Mouse (Mus musculus) kidney, adult 2 months (tissue): ENCODE results near the gene Cdh4. TPM values are rescaled to one million over a fixed set of nuclear protein-coding genes. Genes with fewer than 3 reads are reported as not detected.

Experiments used
- DNase-seq: peaks from one replicate; pipeline ENCODE4 v3.0.0; 2021
- H3K27ac ChIP-seq: fragments of 200-500 bp; 2 replicates; pipeline ENCODE4 v1.5.1; 2012; ENCODE audit warnings: low read depth, low read length, control low read depth, inconsistent platforms; ENCODE audit not compliant: insufficient read depth
- H3K27me3 ChIP-seq: fragments of 200-500 bp; replicated peaks from 2 replicates; pipeline ENCODE4 v1.6.1; 2012; ENCODE audit warnings: mild to moderate bottlenecking, moderate library complexity, low read length, inconsistent platforms; ENCODE audit not compliant: control insufficient read depth, insufficient read depth
- H3K36me3 ChIP-seq: fragments of 200-500 bp; 2 replicates; pipeline ENCODE4 v1.6.1; 2012; ENCODE audit warnings: mild to moderate bottlenecking, moderate library complexity, low read length, inconsistent platforms; ENCODE audit not compliant: control insufficient read depth, insufficient read depth
- H3K4me1 ChIP-seq: fragments of 200-500 bp; 2 replicates; pipeline ENCODE4 v1.6.1; 2011; ENCODE audit warnings: low read length; ENCODE audit not compliant: control insufficient read depth, insufficient read depth
- H3K4me3 ChIP-seq: fragments of 200-500 bp; 2 replicates; pipeline ENCODE4 v1.5.1; 2011; ENCODE audit warnings: mild to moderate bottlenecking, low read depth, low read length, control low read depth; ENCODE audit not compliant: insufficient read depth
- CTCF ChIP-seq: fragments of 200-500 bp; conservative IDR thresholded peaks from 2 replicates; pipeline ENCODE4 v1.5.1; 2011; ENCODE audit warnings: low read depth, mild to moderate bottlenecking, control low read depth, low read length, moderate library complexity, mixed read lengths; ENCODE audit not compliant: insufficient read depth, insufficient read length
- POLR2A ChIP-seq: fragments of 200-500 bp; IDR thresholded peaks from one replicate; pipeline ENCODE4 v1.6.1; 2011; ENCODE audit warnings: low read depth, low read length, control low read depth
- WGBS: fragments of 180-500 bp; shearing (Covaris S2); methylation state at CpG from one replicate; pipeline ENCODE4 v1.1.7; 2018; 5-methylcytosine and 5-hydroxymethylcytosine counted together
- polyA plus RNA-seq: library from polyadenylated mRNA; depleted of rRNA; stranded (reverse); fragments of >200 nt; gene quantifications from 2 replicates; pipeline ENCODE4 v1.2.3, GENCODE M21; 2012

The Cdh4 gene
- polyA plus RNA-seq, 1 experiment, result 1.2 TPM

DNA sequence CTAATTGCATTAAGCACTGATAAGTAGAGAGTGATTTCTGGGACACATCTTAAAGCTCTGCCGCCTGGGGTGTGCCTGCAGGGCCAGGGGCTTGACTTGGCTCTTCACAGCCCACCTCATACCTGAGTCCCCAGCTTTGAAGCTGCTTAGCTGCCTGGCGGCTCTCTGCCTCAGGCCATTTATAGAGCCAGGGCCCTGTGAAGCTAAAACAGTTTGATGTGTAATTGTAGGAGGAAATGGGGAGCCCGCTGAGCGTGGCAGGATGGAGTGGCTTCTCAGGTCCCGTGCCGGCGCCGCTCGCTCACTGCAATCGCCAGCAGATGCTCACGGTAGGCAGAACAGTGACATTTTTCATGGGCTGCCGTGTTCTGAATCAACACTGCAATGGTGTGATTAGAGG is 123.4 kb downstream of the Cdh4 start:
- Histone ChIP-seq H3K36me3 (no peaks in the 10 kb centered on the region), H3K4me3 (no peak overlapping the region)
- WGBS, result 21% methylated on average over 12 of the region's 12 CpGs

GRCm38 (mm10) chr2:179567886-179568285 is 125.7 kb downstream of the Cdh4 start:
- Histone ChIP-seq H3K36me3 (no peaks in the 10 kb centered on the region), H3K4me3 (no peak overlapping the region), H3K27ac (no peak overlapping the region), H3K4me1 (no peaks in the 10 kb centered on the region), H3K27me3 (no peaks in the 10 kb centered on the region)
- no peak for DNase-seq
- WGBS, result 94% methylated on average over 8 of the region's 8 CpGs
- TF ChIP-seq POLR2A (no peak), CTCF (no peak)

More for the DNA sequence above, 123.4 kb downstream of the Cdh4 start:
- no peak overlapping the region for H3K27ac ChIP-seq
- TF ChIP-seq POLR2A (no peak), CTCF (no peak)
- H3K27me3 ChIP-seq, result no peaks in the 10 kb centered on the region
- no peak for DNase-seq
- H3K4me1 ChIP-seq, result no peaks in the 10 kb centered on the region

DNA sequence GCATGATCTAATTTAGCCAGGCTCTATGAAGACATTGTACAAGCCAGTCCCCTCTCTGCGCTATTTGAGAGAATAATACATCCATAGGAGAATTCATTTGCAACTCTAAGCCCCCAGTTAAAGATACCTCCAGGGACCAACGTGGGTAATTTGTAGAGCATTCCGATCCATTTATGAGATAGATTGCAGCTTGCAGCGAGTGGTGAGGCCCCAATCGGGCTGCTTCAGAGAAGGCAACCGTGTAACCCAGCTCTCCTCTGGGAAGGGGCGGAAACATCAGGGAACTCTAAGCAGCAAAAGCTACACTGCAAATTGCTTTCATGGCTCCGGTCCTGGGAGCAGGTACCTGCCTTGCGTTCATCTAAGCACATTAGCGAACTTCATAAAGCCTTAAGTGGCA is 126.9 kb downstream of the Cdh4 start:
- WGBS, result 67% methylated on average over 10 of the region's 10 CpGs
- H3K4me1 ChIP-seq, result no peaks in the 10 kb centered on the region

GRCm38 (mm10) chr2:179571175-179571769 is 129.0 kb downstream of the Cdh4 start:
- Histone ChIP-seq H3K27me3 (no peaks in the 10 kb centered on the region), H3K4me3 (no peak overlapping the region), H3K4me1 (no peaks in the 10 kb centered on the region), H3K27ac (no peak overlapping the region), H3K36me3 (no peaks in the 10 kb centered on the region)
- TF ChIP-seq POLR2A (no peak), CTCF (no peak)
- WGBS, result 52% methylated on average over 6 of the region's 6 CpGs
- no peak for DNase-seq

More for the DNA sequence above, 126.9 kb downstream of the Cdh4 start:
- DNase-seq, result no peak
- Histone ChIP-seq H3K36me3 (no peaks in the 10 kb centered on the region), H3K4me3 (no peak overlapping the region), H3K27ac (no peak overlapping the region), H3K27me3 (no peaks in the 10 kb centered on the region)
- TF ChIP-seq CTCF (no peak), POLR2A (no peak)

GRCm38 (mm10) chr2:179573331-179573730 is 131.1 kb downstream of the Cdh4 start:
- H3K4me1 ChIP-seq, result no peaks in the 10 kb centered on the region
- H3K4me3 ChIP-seq, result no peak overlapping the region
- TF ChIP-seq POLR2A (no peak), CTCF (no peak)
- no peak overlapping the region for H3K27ac ChIP-seq
- H3K36me3 ChIP-seq, result no peaks in the 10 kb centered on the region
- 65% methylated on average over 11 of the region's 11 CpGs for WGBS
- DNase-seq, result no peak
- H3K27me3 ChIP-seq, result no peaks in the 10 kb centered on the region

DNA sequence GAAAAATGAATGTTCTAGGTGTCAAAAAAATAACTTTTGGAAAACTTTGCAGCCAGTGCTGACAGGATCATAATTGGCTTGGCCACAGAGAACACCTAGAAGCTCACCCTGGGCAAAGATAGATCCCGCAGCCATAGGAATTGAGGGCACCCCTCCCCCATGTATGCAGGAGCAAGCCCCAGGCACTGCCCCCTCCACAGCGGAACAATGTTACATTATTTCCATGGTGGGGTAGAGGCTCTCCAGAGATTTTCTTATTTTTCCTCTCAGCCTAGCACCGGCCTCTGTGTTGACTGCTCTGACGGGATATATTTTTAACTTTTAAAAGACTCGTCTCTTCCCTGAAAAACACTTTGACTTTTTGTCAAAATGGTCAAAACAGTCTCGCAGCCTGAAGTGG is 131.6 kb downstream of the Cdh4 start:
- Histone ChIP-seq H3K4me3 (no peak overlapping the region), H3K4me1 (no peaks in the 10 kb centered on the region), H3K27me3 (no peaks in the 10 kb centered on the region), H3K27ac (no peak overlapping the region), H3K36me3 (no peaks in the 10 kb centered on the region)
- DNase-seq, result no peak
- TF ChIP-seq POLR2A (no peak), CTCF (no peak)
- WGBS, result 84% methylated on average over 6 of the region's 6 CpGs

- WGBS, result 89% methylated on average over 7 of the region's 7 CpGs
- no peak for DNase-seq
- Histone ChIP-seq H3K36me3 (no peaks in the 10 kb centered on the region), H3K4me3 (no peak overlapping the region), H3K27ac (no peak overlapping the region), H3K4me1 (no peaks in the 10 kb centered on the region), H3K27me3 (no peaks in the 10 kb centered on the region)
- TF ChIP-seq POLR2A, result no peak
- TF ChIP-seq CTCF, result no peak
These were observed 133.4 kb downstream of the Cdh4 start for GRCm38 (mm10) chr2:179575585-179575984.
